Mouse (Mus musculus): ENCODE results near the gene Dbnl. TPM values are rescaled to one million over a fixed set of nuclear protein-coding genes. Genes with fewer than 3 reads are reported as not detected.

Gene Dbnl
- total RNA-seq, 1 experiment from 2014 or later: 167 TPM

DNA sequence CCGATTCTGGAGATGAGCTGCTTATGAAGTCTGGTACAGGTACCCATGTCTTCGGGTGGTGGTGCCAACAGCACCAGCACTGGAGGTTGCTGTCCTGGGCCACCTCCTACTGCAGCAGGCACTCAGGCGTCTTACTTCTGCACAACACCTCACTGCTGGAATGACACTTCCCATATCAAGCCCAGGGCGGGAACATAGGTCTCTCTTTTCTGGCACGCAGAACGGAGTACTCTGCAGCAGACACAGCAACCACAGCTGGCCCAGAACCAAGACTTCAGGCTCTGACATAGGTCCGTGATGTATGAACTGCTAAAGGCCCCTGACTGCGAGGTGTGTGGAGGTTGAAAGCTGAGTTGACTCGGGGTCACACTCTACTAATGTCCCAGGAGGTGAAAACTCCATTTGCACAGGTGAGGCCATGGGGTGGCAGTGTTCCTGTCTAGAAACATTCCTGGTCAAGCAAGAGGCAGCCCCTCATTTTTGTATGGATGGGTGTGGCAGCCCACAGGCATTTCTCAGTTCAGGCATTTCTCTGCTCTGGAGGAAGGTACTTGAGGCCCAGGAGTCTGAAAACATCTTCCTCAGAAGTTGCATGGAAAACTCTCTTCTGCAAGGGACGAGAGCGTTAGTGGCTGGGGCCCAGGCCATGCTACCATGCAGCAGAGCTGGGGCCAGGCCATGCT lies 40.4 kb downstream of the Dbnl start:
- no peak for ATAC-seq (ENCODE audit: extremely low read depth, insufficient number of reproducible peaks, low FRiP score, poor library complexity, severe bottlenecking)

DNA sequence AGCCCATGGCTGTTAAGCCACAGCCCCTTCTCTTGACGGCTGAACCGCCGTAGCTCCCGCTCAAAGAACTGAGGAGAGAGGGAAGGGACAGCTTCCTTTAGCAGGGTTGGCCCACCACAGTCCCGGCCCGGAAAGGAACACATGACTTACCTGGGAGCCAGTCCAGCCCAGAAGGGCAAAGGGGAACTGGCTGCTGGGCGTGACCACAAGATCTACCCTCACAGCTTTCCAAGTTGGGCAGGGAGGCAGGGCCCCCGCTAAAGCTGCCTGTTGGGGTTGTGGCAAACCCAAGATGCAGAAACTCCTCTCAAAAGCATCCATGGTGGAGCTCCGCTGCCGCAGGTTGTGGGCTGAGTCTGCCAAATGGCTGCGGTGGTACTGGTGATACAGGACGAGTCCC lies 41.0 kb downstream of the Dbnl start:
- 0 out of 2 replicates have a peak, but pooled peaks have one; percentile 18 for ATAC-seq (ENCODE audit: extremely low read depth, insufficient number of reproducible peaks, low FRiP score, poor library complexity, severe bottlenecking)

DNA sequence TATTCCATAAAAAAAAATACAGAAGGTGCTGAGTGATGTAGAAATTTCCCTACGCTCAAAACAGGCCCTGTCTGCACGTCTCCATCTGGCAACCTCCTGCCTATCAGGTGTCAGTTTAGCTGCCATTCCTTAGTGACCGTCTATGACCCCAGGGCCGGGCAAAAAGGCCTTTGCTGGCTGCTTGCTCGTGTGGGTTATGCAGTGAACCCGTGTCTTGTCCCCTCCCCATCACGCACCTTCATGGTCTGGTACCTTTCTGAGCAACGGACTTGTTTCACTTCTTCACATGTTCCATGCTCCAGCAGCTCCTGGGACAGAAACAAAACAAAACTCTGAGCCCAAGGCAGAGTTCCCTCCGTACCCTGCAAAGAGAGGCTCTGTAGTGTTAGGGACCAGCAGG lies 46.2 kb downstream of the Dbnl start:
- no peak for ATAC-seq (ENCODE audit: extremely low read depth, insufficient number of reproducible peaks, low FRiP score, poor library complexity, severe bottlenecking)

DNA sequence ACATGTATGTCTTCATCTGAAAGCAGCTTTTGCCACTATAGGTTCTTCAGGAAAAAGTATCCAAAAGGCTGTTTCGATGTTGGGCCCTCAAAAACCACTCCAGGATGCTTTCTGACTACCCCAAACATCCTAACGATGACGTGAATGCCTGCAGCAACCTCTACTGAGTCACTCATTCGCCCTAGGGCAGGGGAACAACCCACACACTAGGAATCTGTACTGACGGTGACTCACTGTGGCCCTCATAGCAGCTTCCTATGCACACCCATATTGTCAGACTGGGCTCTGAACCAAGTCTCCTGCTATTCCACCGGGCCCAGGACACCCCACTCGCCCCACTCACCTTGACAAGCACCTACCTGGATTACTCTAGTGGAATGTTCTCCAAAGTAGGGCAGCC lies 46.8 kb downstream of the Dbnl start:
- no peak for ATAC-seq (ENCODE audit: extremely low read depth, insufficient number of reproducible peaks, low FRiP score, poor library complexity, severe bottlenecking)

DNA sequence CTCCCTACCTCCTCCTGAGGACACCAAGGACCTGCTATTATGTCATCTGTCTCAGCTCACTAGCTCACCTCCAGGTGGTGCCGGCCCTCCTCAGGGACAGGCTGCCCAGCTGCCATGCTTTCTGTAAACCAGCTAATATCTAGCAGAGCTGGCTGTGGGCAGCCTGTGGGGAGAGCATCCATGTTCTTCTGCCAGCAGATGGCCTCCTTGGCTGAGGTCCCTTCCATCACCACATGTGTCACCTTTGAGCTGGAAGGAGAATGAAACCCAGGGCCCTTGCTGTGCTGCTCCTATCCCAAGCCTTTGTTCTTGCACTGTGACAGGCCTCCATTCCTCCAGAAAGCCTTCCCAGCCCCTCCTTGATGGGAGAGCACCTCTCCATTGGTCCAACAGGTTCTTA lies 47.8 kb downstream of the Dbnl start:
- no peak for ATAC-seq (ENCODE audit: extremely low read depth, insufficient number of reproducible peaks, low FRiP score, poor library complexity, severe bottlenecking)

DNA sequence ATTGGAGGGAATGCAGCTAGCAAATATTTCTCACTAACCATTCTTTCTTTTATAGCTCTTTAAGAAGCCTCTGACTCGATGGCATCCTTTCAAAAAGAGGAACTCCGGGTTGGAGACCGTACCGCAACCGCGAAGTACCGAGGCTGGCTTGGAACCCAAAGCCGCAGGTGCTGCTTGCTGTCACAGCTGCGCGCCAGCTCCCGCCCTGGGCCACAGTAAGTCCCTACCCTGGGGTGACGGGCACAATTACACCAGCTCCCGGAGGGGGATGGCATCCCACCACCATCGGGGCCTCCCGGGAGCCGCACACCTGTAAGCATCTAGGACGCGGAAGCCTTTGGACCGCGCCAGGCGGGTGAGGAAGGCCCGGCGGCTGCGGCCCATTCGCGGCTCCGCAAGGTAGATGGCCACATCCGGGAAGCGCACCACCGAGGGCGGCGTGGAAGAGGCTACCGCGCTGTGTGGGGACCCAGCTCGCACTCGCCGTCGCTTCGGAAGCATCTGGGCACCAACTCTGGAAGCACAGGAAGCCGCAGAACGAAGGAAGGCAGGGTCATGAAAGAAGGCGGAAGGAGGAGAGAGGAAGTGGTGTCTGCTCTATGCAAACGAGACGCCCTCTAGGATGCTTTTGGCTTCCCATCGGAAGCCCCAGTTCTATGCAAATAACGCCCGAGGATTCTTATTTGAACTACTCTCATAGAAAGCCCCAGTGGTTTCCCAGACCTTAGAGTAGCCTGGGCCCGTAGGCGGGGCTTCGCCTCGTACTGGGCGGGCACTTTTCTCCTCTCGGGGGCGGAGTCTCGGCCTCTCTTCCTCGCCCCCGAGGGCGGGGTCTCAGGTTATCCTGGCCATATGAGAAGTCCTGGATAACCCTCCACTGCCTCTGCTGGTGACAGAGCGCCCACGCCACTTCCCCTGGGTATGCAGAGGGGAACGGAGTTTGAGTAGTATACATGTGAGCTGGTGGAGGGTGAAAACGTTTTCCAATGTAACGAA lies 49.3 kb downstream of the Dbnl start, which contains the start of gene Polm:
Polm (minus strand) TSS at position 766 of the 996 bp plus-strand sequence.
- ATAC-seq (ENCODE audit: extremely low read depth, insufficient number of reproducible peaks, low FRiP score, poor library complexity, severe bottlenecking): peak; percentile 77

DNA sequence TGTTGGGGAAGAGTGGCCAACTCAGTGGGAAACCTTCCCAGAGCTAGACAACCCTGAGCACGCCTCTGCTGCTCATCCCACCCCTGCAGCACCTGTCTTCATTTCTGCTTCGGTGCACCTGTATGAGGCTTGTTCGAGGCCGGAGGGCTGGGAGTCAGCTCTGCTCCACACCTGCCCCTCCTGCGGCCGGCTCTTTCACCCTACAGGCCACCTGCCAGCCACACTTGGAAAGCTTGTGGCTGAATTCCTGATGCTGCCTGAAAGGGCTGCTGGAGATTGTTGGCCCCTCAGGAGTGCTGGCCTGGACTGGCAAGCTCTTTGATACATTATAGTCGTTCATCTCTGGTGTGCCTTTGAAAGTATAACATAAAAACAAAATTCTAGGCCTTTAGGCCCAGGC lies 52.1 kb downstream of the Dbnl start:
- no peak for ATAC-seq (ENCODE audit: extremely low read depth, insufficient number of reproducible peaks, low FRiP score, poor library complexity, severe bottlenecking)

DNA sequence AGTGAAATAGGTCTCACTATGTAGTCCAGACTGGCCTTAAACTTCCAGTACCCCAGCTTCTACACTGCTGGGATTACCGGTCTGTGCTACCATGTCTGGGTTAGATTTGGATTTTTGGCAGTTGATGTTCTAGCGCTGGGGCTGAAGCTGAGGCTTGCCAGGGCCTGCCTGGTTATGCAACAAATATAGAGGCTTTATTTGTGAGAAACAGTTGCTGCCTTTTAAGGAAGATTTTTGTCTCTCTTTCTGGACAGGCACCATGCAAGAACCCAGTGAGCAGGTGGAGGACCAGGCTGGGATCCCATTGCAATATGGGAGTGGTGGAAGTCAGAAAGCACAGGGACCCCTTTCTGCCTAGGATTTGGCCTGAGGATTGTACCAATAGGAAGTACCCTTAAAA lies 53.5 kb downstream of the Dbnl start:
- no peak for ATAC-seq (ENCODE audit: extremely low read depth, insufficient number of reproducible peaks, low FRiP score, poor library complexity, severe bottlenecking)

DNA sequence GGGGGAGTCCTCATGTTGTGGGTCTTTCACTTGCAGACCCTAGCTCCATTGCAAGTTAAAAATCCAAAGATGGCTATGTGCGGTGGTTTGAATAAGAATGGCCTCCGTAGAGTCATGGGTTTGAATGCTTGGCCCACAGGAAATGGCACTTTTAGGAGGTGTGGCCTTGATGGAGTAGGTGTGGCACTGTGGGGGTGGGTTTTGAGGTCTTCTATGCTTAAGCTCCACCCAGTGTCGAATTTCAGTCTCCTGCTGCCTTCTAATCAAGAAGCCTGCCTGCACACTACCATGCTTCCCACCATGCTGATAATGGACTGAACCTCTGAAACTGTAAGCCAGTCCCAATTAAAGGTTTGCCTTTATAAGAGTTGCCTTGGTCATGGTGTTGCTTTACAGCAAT lies 54.8 kb downstream of the Dbnl start:
- ATAC-seq (ENCODE audit: extremely low read depth, insufficient number of reproducible peaks, low FRiP score, poor library complexity, severe bottlenecking): no peak

DNA sequence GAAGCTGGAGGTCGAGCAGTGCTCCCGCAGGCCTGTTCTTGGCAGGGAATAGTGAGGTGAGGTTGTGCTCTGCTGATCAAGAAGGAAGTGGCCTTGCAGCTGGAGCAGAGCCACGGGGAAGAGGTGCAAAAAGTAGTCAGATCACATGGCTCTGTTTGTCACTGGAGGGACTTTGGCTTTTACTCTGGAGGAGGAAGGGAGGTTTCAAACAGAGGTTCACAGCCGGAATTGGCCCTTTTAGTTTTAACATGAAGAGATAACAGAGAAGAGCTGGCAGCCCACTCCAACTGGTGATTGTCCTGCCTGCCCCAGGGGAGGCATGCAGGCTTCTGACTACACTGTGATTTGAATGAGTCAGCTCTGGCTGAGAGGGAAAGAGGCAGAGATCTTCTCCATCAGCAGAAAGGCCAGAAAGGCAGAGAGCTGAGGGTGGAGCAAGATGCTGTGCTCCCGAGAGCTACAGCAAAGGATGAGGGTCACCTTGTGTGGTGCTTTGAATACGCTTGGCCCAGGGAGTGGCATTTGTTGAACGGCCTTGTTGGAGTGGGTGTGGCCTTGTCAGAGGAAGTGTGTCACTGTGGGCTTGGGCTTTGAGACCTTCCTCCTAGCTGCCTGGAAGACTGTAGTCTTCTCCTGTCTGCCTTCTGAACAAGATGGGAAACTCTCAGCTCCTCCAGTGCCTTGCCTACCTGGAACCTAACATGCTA lies 58.5 kb downstream of the Dbnl start:
- no peak for ATAC-seq (ENCODE audit: extremely low read depth, insufficient number of reproducible peaks, low FRiP score, poor library complexity, severe bottlenecking)

DNA sequence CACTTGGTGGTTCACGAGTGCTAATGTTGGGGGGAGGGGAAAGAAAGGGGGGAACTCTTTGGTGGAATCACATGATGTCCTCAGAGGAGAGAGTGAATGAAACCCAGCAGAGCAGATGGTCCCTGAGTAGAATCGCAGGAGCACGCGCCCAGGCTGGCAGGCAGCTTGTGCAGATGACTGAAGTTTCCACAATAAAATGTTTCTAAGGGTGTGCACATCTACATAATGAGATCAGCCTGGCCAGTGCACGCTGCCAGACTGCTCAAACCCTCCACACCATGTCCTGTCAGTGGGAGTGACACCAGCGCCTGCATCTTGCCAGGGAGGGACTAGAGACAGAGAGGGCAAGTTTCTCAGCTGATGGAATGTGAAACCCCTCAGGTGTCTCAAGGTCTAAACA lies 60.5 kb downstream of the Dbnl start:
- no peak for ATAC-seq (ENCODE audit: extremely low read depth, insufficient number of reproducible peaks, low FRiP score, poor library complexity, severe bottlenecking)

DNA sequence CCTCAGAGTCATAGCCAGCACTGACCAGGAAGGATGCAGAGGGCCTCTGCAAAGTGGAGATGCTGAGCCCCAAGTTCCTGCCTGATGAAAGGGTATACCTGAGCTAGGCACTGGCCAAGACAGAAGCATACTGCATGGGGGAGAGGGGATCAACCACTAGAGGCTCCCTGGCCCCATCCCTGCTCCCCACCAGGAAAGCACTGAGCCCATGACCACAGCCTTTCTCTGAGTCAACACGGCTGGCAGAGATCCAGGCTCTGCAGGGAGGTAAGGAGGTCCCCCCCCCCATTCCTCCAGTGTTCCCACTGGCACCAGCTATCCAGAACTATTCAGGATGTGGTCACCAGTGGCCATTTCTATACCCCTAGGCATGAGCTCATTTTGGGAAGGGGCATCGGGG lies 61.0 kb downstream of the Dbnl start:
- ATAC-seq (ENCODE audit: extremely low read depth, insufficient number of reproducible peaks, low FRiP score, poor library complexity, severe bottlenecking): no peak

DNA sequence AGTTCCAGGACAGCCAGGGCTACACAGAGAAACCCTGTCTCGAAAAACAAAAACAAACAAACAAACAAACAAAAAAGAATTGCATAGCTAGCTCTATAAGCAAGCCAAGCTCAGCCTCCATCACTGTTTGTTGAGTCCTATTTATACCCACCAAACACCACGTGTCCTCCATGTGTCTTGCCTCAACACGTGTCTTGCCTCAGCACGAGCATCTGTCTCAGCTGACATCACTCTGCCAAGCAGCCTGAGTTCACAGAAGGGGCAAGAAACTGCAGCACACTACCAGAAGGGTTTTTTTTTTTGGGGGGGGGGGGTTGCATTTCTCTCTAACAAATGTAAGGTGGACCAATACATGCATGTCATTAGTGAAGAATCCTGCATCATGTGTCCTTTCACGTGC lies 62.2 kb downstream of the Dbnl start:
- ATAC-seq (ENCODE audit: extremely low read depth, insufficient number of reproducible peaks, low FRiP score, poor library complexity, severe bottlenecking): no peak

Other genes with a start within 250 kb of the Dbnl start
- 40.0 and 42.0 TPM in 2 replicates for gene Ccdc117, start 246.3 kb upstream of the Dbnl start, total RNA-seq (2017)
- not detected in 2 replicates for gene Ankrd36, start 218.8 kb upstream of the Dbnl start, total RNA-seq (2017)
- 29.9 and 38.4 TPM in 2 replicates for gene Mrps24, start 72.8 kb upstream of the Dbnl start, total RNA-seq (2017)
- gene Urgcp, start 26.1 kb upstream of the Dbnl start, total RNA-seq (2017): 6.8 and 7.2 TPM in 2 replicates
- 1.3 TPM in 1 of 2 replicates, not detected in the other for gene Pgam2, start 15.2 kb downstream of the Dbnl start, total RNA-seq (2017)
- 23.3 and 26.3 TPM in 2 replicates for gene Polm, start 49.5 kb downstream of the Dbnl start, total RNA-seq (2017)
- not detected in 2 replicates for gene Aebp1, start 73.5 kb downstream of the Dbnl start, total RNA-seq (2017)
- gene Pold2, start 89.8 kb downstream of the Dbnl start, total RNA-seq (2017): 6.3 and 9.8 TPM in 2 replicates
- gene Myl7, start 110.3 kb downstream of the Dbnl start, total RNA-seq (2017): not detected in 2 replicates
- gene Gck, start 161.6 kb downstream of the Dbnl start, total RNA-seq (2017): 0.35 TPM in 1 of 2 replicates, not detected in the other
- gene Ykt6, start 167.2 kb downstream of the Dbnl start, total RNA-seq (2017): 47.1 and 54.4 TPM in 2 replicates

Measured in neutrophil, adult 5-6 weeks (primary cell).